Mouse (Mus musculus) forebrain, embryonic 12.5 days (tissue): Measurements from ENCODE around the gene Elf2. TPM values are rescaled to one million over a fixed set of nuclear protein-coding genes. Genes with fewer than 3 reads are reported as not detected.
"Not testable (repeated sequence)": the region's sequence is repeated elsewhere in the genome, so short reads cannot be mapped to it uniquely, and the experiment has no call there.

Source experiments
- ATAC-seq: fragments of 200-750 bp; cut with Nextera tagmentation; 2 replicates; pipeline ENCODE4 v1.8.0; 2017; ENCODE audit warnings: moderate TSS enrichment; ENCODE audit not compliant: low FRiP score
- H3K27ac ChIP-seq: fragments of 300-500 bp; sonication (generic); 2 replicates; pipeline ENCODE4 v1.5.1; 2016; ENCODE audit warnings: mild to moderate bottlenecking
- H3K27me3 ChIP-seq: fragments of 300-500 bp; sonication (generic); 2 replicates; pipeline ENCODE4 v1.6.1; 2016; ENCODE audit warnings: mild to moderate bottlenecking
- H3K36me3 ChIP-seq: fragments of 300-500 bp; sonication (generic); replicated peaks from 2 replicates; pipeline ENCODE4 v1.6.1; 2016; ENCODE audit warnings: mild to moderate bottlenecking
- H3K4me1 ChIP-seq: fragments of 300-500 bp; sonication (generic); 2 replicates; pipeline ENCODE4 v1.6.1; 2016
- H3K4me2 ChIP-seq: fragments of 300-500 bp; sonication (generic); 2 replicates; pipeline ENCODE4 v1.6.1; 2016; ENCODE audit warnings: mild to moderate bottlenecking, moderate library complexity
- H3K4me3 ChIP-seq: fragments of 300-500 bp; sonication (generic); replicated peaks from 2 replicates; pipeline ENCODE4 v1.5.1; 2016; ENCODE audit warnings: mild to moderate bottlenecking
- H3K9ac ChIP-seq: fragments of 300-500 bp; sonication (generic); 2 replicates; pipeline ENCODE4 v1.6.1; 2016; ENCODE audit warnings: mild to moderate bottlenecking
- H3K9me3 ChIP-seq: fragments of 300-500 bp; sonication (generic); 2 replicates; pipeline ENCODE4 v1.6.1; 2016
- WGBS: fragments of 180-500 bp; shearing (Covaris S2); methylation state at CpG from one replicate; pipeline ENCODE4 v1.1.7; 2016; 5-methylcytosine and 5-hydroxymethylcytosine counted together
- polyA plus RNA-seq: library from polyadenylated mRNA; unstranded; fragments of >200 nt; fragmentation: Nextera tagmentation; extraction: Ambion mirVana; gene quantifications from 2 replicates; pipeline ENCODE4 v1.2.1, GENCODE M21; 2016

Elf2 gene
- polyA plus RNA-seq, 1 experiment from 2014 or later, result 43.8 TPM

DNA sequence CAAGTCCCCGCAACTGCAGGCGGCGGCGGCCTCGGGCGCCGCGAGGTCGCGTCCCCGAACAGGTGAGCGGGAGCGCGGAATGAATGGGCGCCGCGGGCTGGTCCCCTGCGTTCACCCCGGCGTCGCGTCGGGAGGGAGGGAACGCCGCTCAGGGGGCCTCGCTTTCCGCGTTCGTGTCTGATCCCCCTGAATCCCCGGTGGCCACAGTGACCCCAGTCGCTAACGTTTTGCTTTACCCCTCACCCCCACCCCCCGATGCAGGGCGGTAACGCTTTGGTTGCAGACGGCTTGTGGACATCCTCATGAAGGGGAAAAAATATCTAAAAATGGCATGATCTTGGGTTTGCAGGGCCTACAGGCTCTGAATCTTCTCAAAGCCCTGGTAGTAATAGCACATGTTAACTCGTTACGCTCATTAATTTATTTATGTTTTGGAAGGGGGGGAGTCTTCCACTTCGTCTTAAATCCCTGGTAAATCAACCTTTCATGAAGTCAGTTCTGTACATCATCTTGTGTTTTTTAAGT is 115.2 kb downstream of the Elf2 start:
- 0 out of 2 replicates have a peak, but pooled peaks cover 4% of the 10 kb centered on the region for H3K27me3 ChIP-seq
- H3K4me1 ChIP-seq, result peaks cover 29% of the 10 kb centered on the region
- peak overlapping the region; percentile 76 for H3K4me2 ChIP-seq
- H3K9ac ChIP-seq, result peak overlapping the region; percentile 94
- no peaks in the 10 kb centered on the region for H3K9me3 ChIP-seq
- H3K27ac ChIP-seq, result peak overlapping the region; percentile 96
- WGBS, result under 1% methylated on average over 39 of the region's 39 CpGs
- H3K36me3 ChIP-seq, result no peaks in the 10 kb centered on the region
- peak overlapping the region; percentile 94 for H3K4me3 ChIP-seq
- no peak for ATAC-seq

DNA sequence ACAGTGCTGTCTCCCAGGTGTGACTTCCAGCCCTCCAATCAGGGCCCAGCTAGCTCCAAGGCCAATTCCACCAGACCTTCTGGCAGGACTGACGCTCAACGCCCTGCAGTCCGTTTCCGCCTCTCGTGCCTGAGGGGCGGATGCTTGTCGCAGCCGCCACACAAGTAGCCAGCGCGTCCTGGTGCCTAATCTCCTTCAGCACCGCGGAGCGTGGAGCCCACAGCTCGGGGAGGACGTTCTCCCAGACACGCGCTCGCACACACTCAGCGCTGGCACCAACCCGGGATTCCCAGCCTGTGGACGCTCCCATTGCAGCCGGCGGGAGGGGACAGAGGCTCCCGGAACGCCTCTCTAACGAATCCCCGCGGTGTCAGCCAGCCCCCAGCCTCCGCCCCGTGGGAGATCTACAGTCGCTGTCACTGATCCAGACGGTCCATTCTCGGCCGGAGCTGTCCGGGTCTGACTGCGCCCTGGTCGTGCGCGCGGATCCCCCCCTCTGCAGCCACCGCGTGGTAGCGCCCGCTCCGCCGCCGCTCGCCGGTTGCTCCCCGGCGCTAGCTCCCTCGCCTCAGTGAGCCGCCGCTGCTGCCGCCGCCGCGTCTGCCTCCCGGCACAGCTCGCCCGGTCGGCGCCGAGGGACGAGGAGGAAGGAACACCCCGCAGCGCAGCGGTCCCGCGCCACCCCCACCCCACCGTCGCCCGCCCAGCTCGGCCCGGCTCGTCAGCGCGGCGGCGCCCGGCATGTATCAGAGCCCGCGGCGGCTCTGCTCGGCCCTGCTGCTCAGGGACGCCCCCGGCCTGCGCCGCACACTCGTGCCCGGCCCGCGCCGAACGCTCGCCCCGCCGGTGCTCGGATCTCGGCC is 115.9 kb downstream of the Elf2 start, which contains the start of gene Noct:
Noct (plus strand) TSS at position 85 of the 863 bp plus-strand sequence.
- Histone ChIP-seq H3K9me3 (no peaks in the 10 kb centered on the region), H3K4me3 (peak within 1 kb of the TSS; percentile 94), H3K27ac (peak within 1 kb of the TSS; percentile 96), H3K4me1 (peaks cover 29% of the 10 kb centered on the region), H3K9ac (peak within 1 kb of the TSS; percentile 94), H3K4me2 (peak within 1 kb of the TSS; percentile 76), H3K27me3 (0 out of 2 replicates have a peak, but pooled peaks cover 4% of the 10 kb centered on the region), H3K36me3 (no peaks in the 10 kb centered on the region)
- ATAC-seq, result peak; percentile 93
- under 1% methylated on average over 82 of the region's 100 CpGs for WGBS

DNA sequence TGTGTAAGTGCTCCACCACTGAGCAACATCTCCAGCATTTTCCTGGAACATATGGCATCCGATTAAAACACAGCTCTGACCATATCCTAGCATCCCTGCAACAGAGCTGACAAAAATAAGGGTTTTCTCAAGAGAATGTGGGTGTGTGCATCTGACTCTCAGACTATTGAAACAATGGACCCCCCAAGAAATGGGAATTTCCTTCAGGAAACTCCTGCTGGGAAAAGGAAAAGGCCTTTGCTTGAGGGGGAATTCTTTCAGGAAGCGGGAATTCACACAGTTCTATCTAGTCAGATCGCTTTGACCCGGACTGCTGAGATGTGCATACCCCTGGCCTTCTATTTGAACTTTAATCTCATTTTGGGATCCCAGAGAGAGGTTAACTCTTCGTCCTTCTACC is 116.9 kb downstream of the Elf2 start:
- Histone ChIP-seq H3K9ac (peak overlapping the region; percentile 94; the same call in 1 of the 2 replicates), H3K4me1 (peaks cover 25% of the 10 kb centered on the region), H3K9me3 (no peaks in the 10 kb centered on the region), H3K27ac (no peak overlapping the region), H3K4me2 (peak overlapping the region; percentile 76), H3K27me3 (0 out of 2 replicates have a peak, but pooled peaks cover 4% of the 10 kb centered on the region), H3K4me3 (no peak overlapping the region; the same call in 1 of the 2 replicates), H3K36me3 (no peaks in the 10 kb centered on the region)
- WGBS, result 18% methylated on average over 5 of the region's 5 CpGs
- ATAC-seq, result no peak

DNA sequence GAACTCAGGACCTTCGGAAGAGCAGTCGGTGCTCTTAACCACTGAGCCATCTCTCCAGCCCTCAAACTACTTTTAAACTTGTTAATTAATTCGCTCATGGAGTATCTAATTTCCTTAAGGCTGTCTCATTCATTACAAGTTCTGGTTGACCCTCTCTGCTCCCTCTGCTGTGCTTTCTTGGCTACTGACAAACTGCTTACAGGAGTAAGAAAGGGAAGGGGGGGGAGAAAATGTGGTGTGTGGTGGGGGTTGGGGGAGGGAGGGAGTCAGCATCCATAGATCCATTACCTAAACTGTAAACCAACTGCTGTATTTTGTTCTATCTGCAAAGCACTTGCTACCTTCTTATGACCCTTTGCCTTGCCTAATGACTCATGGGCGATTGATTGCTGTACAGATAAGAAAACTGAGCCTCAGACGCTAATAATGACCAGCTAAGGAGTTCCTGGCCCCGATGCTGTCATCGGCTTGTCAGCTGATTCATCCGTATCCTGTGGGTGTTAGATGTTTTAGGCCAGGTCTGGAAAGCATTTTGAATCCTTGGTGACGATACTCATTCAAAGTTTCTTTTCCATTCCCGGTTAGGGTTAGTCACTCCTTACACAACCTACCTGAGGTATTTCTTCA is 117.5 kb downstream of the Elf2 start:
- H3K4me1 ChIP-seq, result peaks cover 25% of the 10 kb centered on the region
- H3K36me3 ChIP-seq, result no peaks in the 10 kb centered on the region
- 0 out of 2 replicates have a peak, but pooled peaks cover 4% of the 10 kb centered on the region for H3K27me3 ChIP-seq
- H3K4me2 ChIP-seq, result no peak overlapping the region
- no peak for ATAC-seq
- H3K9ac ChIP-seq, result no peak overlapping the region
- no peak overlapping the region for H3K27ac ChIP-seq
- no peaks in the 10 kb centered on the region for H3K9me3 ChIP-seq
- H3K4me3 ChIP-seq, result no peak overlapping the region
- 64% methylated on average over 10 of the region's 10 CpGs for WGBS

DNA sequence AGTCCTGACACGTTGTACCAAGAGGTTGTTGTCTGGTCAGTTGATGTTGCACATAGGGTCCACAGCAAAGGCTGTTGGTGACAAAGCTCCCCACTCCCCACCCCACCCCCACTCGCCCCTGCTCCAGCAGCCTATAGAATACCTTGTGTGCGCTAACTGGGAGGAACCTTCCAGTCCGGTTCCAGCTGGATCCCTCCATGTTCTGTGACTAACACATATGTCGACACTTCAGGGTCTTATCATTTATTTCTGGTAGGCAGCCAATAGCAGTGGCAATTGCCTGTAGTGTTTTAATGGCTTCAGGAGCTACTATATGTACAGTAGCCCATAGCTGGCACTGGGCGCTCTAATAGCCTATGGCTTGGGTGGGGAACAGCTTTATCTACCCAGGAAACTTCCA is 118.2 kb downstream of the Elf2 start:
- Histone ChIP-seq H3K9me3 (no peaks in the 10 kb centered on the region), H3K9ac (no peak overlapping the region), H3K4me1 (peaks cover 25% of the 10 kb centered on the region), H3K27ac (no peak overlapping the region), H3K36me3 (no peaks in the 10 kb centered on the region), H3K4me3 (no peak overlapping the region), H3K4me2 (no peak overlapping the region), H3K27me3 (0 out of 2 replicates have a peak, but pooled peaks cover 4% of the 10 kb centered on the region)
- ATAC-seq, result no peak
- WGBS, result 89% methylated on average over 6 of the region's 6 CpGs

DNA sequence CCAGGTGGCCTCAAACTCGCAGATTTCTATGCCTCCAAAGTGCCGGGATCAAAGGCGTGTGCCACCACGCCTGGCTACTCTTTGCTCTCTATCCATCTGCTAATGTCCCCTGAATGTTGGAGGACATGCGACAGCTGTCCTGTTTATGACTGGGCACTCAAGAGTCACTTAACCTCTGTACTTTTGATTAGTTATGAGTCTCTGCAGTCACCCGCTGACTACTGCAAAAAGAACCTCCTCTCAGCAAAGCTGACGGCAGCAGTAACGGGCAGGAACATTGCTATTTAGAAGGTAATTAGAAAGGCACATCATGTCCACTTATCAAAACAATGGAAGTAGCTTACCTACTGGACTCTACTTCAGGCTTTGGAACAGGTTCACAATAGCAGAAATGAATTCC is 118.6 kb downstream of the Elf2 start:
- no peak overlapping the region for H3K4me2 ChIP-seq
- H3K4me3 ChIP-seq, result no peak overlapping the region
- 74% methylated on average over 8 of the region's 8 CpGs for WGBS
- H3K27me3 ChIP-seq, result 0 out of 2 replicates have a peak, but pooled peaks cover 4% of the 10 kb centered on the region
- H3K9me3 ChIP-seq, result no peaks in the 10 kb centered on the region
- no peak overlapping the region for H3K9ac ChIP-seq
- no peak for ATAC-seq
- no peak overlapping the region for H3K27ac ChIP-seq
- peaks cover 23% of the 10 kb centered on the region for H3K4me1 ChIP-seq
- H3K36me3 ChIP-seq, result no peaks in the 10 kb centered on the region

DNA sequence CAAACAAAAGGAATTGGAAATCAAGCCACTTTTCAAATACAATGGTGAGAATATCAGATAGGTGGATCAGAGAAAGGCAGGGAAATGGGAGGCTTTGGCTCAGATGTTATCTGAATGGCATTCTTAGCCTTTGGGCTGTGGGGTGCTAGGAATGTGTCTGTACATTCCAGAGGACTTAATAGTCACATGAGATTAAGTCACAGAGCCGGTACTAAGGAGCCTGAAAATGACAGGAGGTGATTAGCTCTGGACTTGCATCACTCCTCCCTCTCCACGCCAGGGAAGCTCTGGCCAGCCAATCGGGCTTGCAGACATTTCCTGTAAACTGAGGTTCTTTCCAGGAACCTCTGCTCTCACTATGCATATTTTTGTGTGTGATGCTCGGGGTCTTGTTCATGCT is 119.6 kb downstream of the Elf2 start:
- ATAC-seq, result no peak
- no peak overlapping the region for H3K27ac ChIP-seq
- no peak overlapping the region for H3K4me2 ChIP-seq
- H3K9ac ChIP-seq, result no peak overlapping the region
- H3K9me3 ChIP-seq, result no peaks in the 10 kb centered on the region
- H3K4me1 ChIP-seq, result peaks cover 13% of the 10 kb centered on the region
- no peak overlapping the region for H3K4me3 ChIP-seq
- H3K36me3 ChIP-seq, result no peaks in the 10 kb centered on the region
- WGBS, result 53% methylated on average over 4 of the region's 4 CpGs
- H3K27me3 ChIP-seq, result 0 out of 2 replicates have a peak, but pooled peaks cover 4% of the 10 kb centered on the region

DNA sequence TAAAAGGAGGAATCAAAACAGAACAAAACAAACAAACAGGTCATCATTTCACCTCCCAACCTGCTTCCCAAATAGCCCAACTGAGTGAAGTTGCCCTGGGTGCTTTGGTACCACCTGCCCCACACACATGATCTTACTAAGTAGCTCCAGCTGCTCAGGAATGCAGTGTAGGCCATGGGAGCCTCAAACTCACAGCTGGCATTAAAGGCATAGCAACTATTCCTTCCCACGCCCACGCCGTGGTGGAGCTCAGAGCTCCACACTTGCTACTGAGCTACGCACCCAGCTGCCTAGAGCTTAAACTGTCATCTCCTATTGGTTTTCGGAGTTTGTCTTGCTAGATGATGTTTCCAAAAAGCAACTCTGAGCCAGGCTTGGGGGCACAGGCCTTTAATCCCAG is 121.2 kb downstream of the Elf2 start:
- Histone ChIP-seq H3K27ac (no peak overlapping the region), H3K9me3 (no peaks in the 10 kb centered on the region), H3K4me2 (no peak overlapping the region), H3K4me3 (no peak overlapping the region), H3K4me1 (peaks cover 8% of the 10 kb centered on the region), H3K27me3 (0 out of 2 replicates have a peak, but pooled peaks cover 4% of the 10 kb centered on the region), H3K36me3 (no peaks in the 10 kb centered on the region), H3K9ac (no peak overlapping the region)
- no peak for ATAC-seq
- WGBS, result 86% methylated on average over 5 of the region's 5 CpGs

DNA sequence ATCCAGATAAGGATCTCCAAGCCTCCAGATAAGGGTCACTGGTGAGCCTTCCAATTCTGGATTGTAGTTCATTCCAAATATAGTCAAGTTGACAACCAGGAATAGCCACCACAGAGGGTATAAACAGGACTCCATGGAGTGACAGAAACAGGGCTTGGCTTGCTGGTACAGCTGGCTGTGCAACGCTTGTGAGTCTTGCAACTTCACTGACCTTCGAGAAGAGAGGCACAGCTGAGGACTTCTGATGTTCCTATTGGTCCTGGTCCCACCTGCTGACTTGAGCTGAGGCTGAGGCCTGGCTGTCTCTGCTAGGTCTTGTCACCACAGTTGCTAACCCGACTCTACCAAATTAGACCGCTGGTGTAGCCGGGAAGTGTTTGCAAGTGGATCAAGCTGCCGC is 122.1 kb downstream of the Elf2 start:
- not testable (repeated sequence) for H3K27me3 ChIP-seq, H3K27ac ChIP-seq, H3K4me3 ChIP-seq, H3K9ac ChIP-seq, H3K9me3 ChIP-seq, H3K36me3 ChIP-seq, H3K4me2 ChIP-seq, ATAC-seq, H3K4me1 ChIP-seq
- WGBS, result 90% methylated on average over 6 of the region's 6 CpGs

DNA sequence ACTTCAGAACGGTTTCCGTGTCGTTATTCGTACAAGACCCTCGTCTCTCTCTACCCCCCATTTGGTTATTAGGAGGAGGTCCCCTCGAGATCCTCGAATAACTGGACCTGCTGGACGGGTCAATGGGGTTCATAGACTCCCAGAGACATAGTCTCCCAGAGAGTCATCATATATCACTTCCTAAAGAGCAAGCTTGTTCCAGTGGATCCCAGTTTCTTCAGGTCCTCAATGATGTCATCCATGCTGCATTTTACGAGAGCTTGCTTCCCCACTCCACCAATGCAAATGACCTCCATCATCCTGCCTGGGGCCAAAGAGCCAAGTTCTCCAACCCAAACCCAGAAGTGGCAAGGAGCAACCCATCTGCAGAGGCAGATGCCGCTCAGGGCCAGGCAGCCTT is 124.1 kb downstream of the Elf2 start:
- ATAC-seq, H3K4me1 ChIP-seq, H3K9me3 ChIP-seq, H3K4me2 ChIP-seq, H3K9ac ChIP-seq, H3K36me3 ChIP-seq, H3K27me3 ChIP-seq, H3K4me3 ChIP-seq, H3K27ac ChIP-seq: not testable (repeated sequence)
- WGBS, result 93% methylated on average over 7 of the region's 10 CpGs

DNA sequence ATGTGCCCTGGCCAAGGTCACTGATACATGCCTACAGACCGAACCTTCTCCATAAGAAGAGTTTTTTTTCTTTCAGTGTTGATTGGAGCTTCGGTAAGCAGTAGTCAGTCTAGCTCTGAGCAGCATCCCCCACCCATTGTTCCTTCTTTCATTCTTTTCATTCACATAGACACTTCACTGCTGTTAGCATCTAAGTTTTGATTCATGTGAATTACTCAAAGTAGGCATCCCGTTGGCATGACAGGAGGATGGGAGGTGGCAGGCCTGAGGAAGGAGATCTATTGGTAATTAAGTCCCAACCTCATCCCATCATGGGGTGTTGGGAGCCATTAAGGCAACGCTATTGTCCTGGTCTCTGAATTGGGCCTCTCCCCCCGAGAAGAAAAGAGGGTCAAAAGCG is 124.8 kb downstream of the Elf2 start:
- no peak for ATAC-seq
- no peak overlapping the region for H3K4me2 ChIP-seq
- no peak overlapping the region for H3K9ac ChIP-seq
- no peak overlapping the region for H3K27ac ChIP-seq
- no peaks in the 10 kb centered on the region for H3K9me3 ChIP-seq
- WGBS, result 87% methylated on average over 6 of the region's 6 CpGs
- no peak overlapping the region for H3K4me3 ChIP-seq
- H3K27me3 ChIP-seq, result no peaks in the 10 kb centered on the region
- no peaks in the 10 kb centered on the region for H3K4me1 ChIP-seq
- no peaks in the 10 kb centered on the region for H3K36me3 ChIP-seq

DNA sequence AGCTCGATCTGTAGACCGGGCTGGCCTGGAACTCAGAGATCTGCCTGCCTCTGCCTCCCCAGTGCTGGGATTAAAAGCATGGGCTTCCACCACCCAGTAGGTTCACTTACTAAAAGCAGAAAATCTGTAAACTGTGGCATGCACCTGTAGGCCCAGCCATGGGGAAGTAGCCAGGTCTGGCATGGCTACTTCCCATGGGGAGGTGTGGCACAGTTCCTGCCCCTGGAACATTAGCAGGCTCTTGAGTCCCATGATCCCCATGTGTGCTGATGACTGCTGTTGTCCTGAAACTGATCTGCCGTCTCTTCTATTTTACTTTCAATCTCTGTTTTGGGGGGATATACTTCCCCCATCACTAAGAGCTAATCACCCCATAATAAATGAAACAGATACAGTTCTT is 127.4 kb downstream of the Elf2 start:
- H3K4me2 ChIP-seq, result no peak overlapping the region
- no peaks in the 10 kb centered on the region for H3K36me3 ChIP-seq
- no peaks in the 10 kb centered on the region for H3K27me3 ChIP-seq
- H3K27ac ChIP-seq, result no peak overlapping the region
- no peaks in the 10 kb centered on the region for H3K9me3 ChIP-seq
- H3K4me1 ChIP-seq, result no peaks in the 10 kb centered on the region
- ATAC-seq, result no peak
- no peak overlapping the region for H3K9ac ChIP-seq
- H3K4me3 ChIP-seq, result no peak overlapping the region
- 94% methylated on average over 3 of the region's 3 CpGs for WGBS
